Mouse (Mus musculus) gonadal fat pad, adult 2 months (tissue): ENCODE data around the gene Ighmbp2. TPM values are rescaled to one million over a fixed set of nuclear protein-coding genes. Genes with fewer than 3 reads are reported as not detected.

Experiments used
- polyA plus RNA-seq: library from polyadenylated mRNA; depleted of rRNA; stranded (reverse); fragments of >200 nt; gene quantifications from 2 replicates; pipeline ENCODE4 v1.2.3, GENCODE M21; 2012; rRNA removed

Ighmbp2 gene
- polyA plus RNA-seq, 1 experiment = 7.4 TPM

Other genes with a start within 250 kb of the Ighmbp2 start
- 33.5 and 38.8 TPM in 2 replicates for gene Mrpl21, start 116 bp downstream of the Ighmbp2 start, polyA plus RNA-seq
- gene Cpt1a, start 39.3 kb upstream of the Ighmbp2 start, polyA plus RNA-seq = 128 and 154 TPM in 2 replicates
- 0.30 and 0.75 TPM in 2 replicates for gene Tesmin, start 105.8 kb upstream of the Ighmbp2 start, polyA plus RNA-seq
- 0.30 and 0.65 TPM in 2 replicates for gene Gal, start 131.5 kb upstream of the Ighmbp2 start, polyA plus RNA-seq